Mouse (Mus musculus): ENCODE results near the gene Foxq1. TPM values are rescaled to one million over a fixed set of nuclear protein-coding genes. Genes with fewer than 3 reads are reported as not detected.

Gene Foxq1
- polyA plus RNA-seq, 1 experiment = 2.1 TPM

DNA sequence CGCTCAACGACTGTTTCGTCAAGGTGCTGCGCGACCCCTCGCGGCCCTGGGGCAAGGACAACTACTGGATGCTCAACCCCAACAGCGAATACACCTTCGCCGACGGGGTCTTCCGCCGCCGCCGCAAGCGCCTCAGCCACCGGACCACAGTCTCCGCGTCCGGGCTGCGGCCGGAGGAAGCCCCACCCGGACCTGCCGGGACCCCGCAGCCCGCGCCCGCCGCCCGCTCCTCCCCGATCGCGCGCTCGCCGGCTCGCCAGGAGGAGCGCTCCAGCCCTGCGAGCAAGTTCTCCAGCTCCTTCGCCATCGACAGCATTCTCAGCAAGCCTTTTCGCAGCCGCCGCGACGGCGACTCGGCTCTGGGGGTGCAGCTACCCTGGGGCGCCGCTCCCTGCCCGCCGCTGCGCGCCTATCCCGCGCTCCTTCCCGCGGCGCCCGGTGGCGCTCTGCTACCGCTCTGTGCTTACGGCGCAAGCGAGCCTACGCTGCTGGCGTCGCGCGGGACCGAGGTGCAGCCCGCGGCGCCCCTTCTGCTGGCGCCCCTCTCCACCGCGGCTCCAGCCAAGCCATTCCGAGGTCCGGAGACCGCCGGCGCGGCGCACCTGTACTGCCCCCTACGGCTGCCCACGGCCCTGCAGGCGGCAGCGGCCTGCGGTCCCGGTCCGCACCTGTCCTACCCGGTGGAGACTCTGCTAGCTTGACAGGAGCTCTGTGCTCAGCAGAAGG lies 3.6 kb downstream of the Foxq1 start:
- TF ChIP-seq CTCF (IDR thresholded peaks at IDR 0.05; ENCODE audit: control insufficient read depth, insufficient read depth, insufficient read length) = peak; percentile 91
- no peak for TF ChIP-seq MYOG (IDR thresholded peaks at IDR 0.05; ENCODE audit: control insufficient read depth, extremely low read depth, insufficient read length)
- no peak for TF ChIP-seq FOSL1 (IDR thresholded peaks at IDR 0.05; ENCODE audit: insufficient read depth, low read length, poor library complexity, severe bottlenecking)
- TF ChIP-seq USF1 (IDR thresholded peaks at IDR 0.05; ENCODE audit: low read depth) = no peak
- TF ChIP-seq MYOD1 (IDR thresholded peaks at IDR 0.05; ENCODE audit: control insufficient read depth, insufficient read length, low read depth) = no peak
- no peaks in the 10 kb centered on the region for H3K36me3 ChIP-seq (ENCODE audit: control insufficient read depth, insufficient read depth)
- no peaks in the 10 kb centered on the region for H3K79me3 ChIP-seq (ENCODE audit: low read depth)
- peak overlapping the region; percentile 42 for H3K4me3 ChIP-seq (ENCODE audit: insufficient read depth, poor library complexity, severe bottlenecking)
- H3K79me2 ChIP-seq (ENCODE audit: control insufficient read depth, insufficient read depth) = peaks cover 12% of the 10 kb centered on the region
- peak overlapping the region; percentile 36 for H3ac ChIP-seq (ENCODE audit: control insufficient read depth, insufficient read length, low read depth)
- H3K27me3 ChIP-seq (ENCODE audit: control insufficient read depth, insufficient read depth, insufficient read length) = no peaks in the 10 kb centered on the region

- H3K27me3 ChIP-seq (ENCODE audit: control insufficient read depth, insufficient read depth, insufficient read length) = no peaks in the 10 kb centered on the region
- TF ChIP-seq MAX (IDR thresholded peaks at IDR 0.05) (no peak), CEBPB (IDR thresholded peaks at IDR 0.05; ENCODE audit: low read depth) (no peak), MYOG (IDR thresholded peaks at IDR 0.05; ENCODE audit: control insufficient read depth, extremely low read depth, insufficient read length) (no peak), CTCF (IDR thresholded peaks at IDR 0.05; ENCODE audit: control insufficient read depth, insufficient read depth, insufficient read length) (no peak), MYOD1 (IDR thresholded peaks at IDR 0.05; ENCODE audit: control insufficient read depth, insufficient read length, low read depth) (no peak), FOSL1 (IDR thresholded peaks at IDR 0.05; ENCODE audit: insufficient read depth, low read length, poor library complexity, severe bottlenecking) (no peak), USF1 (IDR thresholded peaks at IDR 0.05; ENCODE audit: low read depth) (no peak)
- H3K36me3 ChIP-seq (ENCODE audit: control insufficient read depth, insufficient read depth) = no peaks in the 10 kb centered on the region
- H3K79me3 ChIP-seq (ENCODE audit: low read depth) = no peaks in the 10 kb centered on the region
- H3ac ChIP-seq (ENCODE audit: control insufficient read depth, insufficient read length, low read depth) = no peak overlapping the region
- H3K4me3 ChIP-seq (ENCODE audit: insufficient read depth, poor library complexity, severe bottlenecking) = no peak overlapping the region
- peaks cover 7% of the 10 kb centered on the region for H3K79me2 ChIP-seq (ENCODE audit: control insufficient read depth, insufficient read depth)
Measured at GRCm38 (mm10) chr13:31564394-31564793, 8.5 kb downstream of the Foxq1 start.

DNA sequence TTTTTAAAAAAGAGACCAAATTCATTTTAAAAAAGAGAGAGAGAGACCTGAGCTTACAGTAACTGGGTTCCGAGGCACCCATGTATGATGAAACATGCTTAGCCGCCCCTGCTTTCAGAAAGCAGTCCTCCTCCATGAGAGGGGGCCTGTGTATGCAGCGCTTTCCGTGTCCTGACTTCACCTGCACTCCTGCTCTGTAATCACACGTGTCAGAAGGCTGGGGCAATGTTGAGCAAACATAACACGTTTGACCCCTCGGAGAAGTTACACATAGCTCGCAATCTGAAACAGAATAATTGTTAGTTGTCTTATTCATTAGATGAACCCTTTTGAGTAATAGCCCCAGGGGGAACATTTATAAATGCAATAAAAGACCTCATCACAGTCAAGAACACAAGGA lies 11.2 kb downstream of the Foxq1 start:
- no peak for TF ChIP-seq CTCF (IDR thresholded peaks at IDR 0.05; ENCODE audit: control insufficient read depth, insufficient read depth, insufficient read length)
- TF ChIP-seq CEBPB (IDR thresholded peaks at IDR 0.05; ENCODE audit: low read depth) = peak; percentile 25
- Histone ChIP-seq H3K36me3 (ENCODE audit: control insufficient read depth, insufficient read depth) (no peaks in the 10 kb centered on the region), H3K79me3 (ENCODE audit: low read depth) (no peaks in the 10 kb centered on the region), H3K79me2 (ENCODE audit: control insufficient read depth, insufficient read depth) (no peaks in the 10 kb centered on the region), H3ac (ENCODE audit: control insufficient read depth, insufficient read length, low read depth) (no peak overlapping the region), H3K4me3 (ENCODE audit: insufficient read depth, poor library complexity, severe bottlenecking) (no peak overlapping the region), H3K27me3 (ENCODE audit: control insufficient read depth, insufficient read depth, insufficient read length) (no peaks in the 10 kb centered on the region)

DNA sequence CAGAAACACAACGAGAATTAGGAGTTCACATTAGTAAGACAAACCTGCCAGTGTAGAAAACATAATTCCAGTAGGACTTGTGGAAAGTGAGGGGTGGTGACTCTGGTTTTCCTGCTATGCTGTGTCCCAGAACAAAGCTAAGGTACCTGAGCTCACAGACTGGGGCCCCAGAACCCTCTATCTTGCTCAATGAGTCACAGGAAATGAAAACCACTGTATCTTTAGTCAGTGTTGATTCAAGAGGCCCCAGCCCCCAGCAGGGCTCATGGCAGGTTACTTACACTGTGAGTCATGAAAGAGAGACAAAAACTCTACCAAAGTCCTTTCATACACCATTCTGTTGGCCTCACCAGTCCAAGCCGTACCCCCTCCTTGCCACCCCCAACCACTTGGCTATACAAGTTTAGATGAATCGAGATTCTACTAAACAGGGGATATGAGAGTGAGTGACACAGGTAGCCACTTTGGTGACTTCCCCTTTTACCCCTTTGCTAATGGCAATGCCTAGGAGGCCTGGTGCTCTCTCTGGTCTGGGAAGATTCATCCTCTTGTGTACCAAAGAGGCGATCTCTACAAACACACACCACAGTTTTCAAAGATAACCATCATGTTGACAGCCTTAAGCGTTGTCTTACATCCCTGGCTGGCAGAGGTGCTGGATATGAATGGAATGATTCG lies 11.8 kb downstream of the Foxq1 start:
- H3K27me3 ChIP-seq (ENCODE audit: control insufficient read depth, insufficient read depth, insufficient read length) = no peaks in the 10 kb centered on the region
- H3ac ChIP-seq (ENCODE audit: control insufficient read depth, insufficient read length, low read depth) = no peak overlapping the region

GRCm38 (mm10) chr13:31572806-31573508 lies 17.0 kb downstream of the Foxq1 start:
- no peaks in the 10 kb centered on the region for H3K36me3 ChIP-seq (ENCODE audit: control insufficient read depth, insufficient read depth)
- no peak overlapping the region for H3K4me3 ChIP-seq (ENCODE audit: insufficient read depth, poor library complexity, severe bottlenecking)
- H3K79me2 ChIP-seq (ENCODE audit: control insufficient read depth, insufficient read depth) = no peaks in the 10 kb centered on the region
- no peaks in the 10 kb centered on the region for H3K27me3 ChIP-seq (ENCODE audit: control insufficient read depth, insufficient read depth, insufficient read length)
- no peak overlapping the region for H3ac ChIP-seq (ENCODE audit: control insufficient read depth, insufficient read length, low read depth)
- no peaks in the 10 kb centered on the region for H3K79me3 ChIP-seq (ENCODE audit: low read depth)
- no peak for TF ChIP-seq USF1 (IDR thresholded peaks at IDR 0.05; ENCODE audit: low read depth)
- TF ChIP-seq CTCF (IDR thresholded peaks at IDR 0.05; ENCODE audit: control insufficient read depth, insufficient read depth, insufficient read length) = no peak
- no peak for TF ChIP-seq MAX (IDR thresholded peaks at IDR 0.05)
- no peak for TF ChIP-seq CEBPB (IDR thresholded peaks at IDR 0.05; ENCODE audit: low read depth)
- TF ChIP-seq MYOG (IDR thresholded peaks at IDR 0.05; ENCODE audit: control insufficient read depth, extremely low read depth, insufficient read length) = no peak
- no peak for TF ChIP-seq MYOD1 (IDR thresholded peaks at IDR 0.05; ENCODE audit: control insufficient read depth, insufficient read length, low read depth)
- no peak for TF ChIP-seq FOSL1 (IDR thresholded peaks at IDR 0.05; ENCODE audit: insufficient read depth, low read length, poor library complexity, severe bottlenecking)

More for the DNA sequence above, 11.8 kb downstream of the Foxq1 start:
- Histone ChIP-seq H3K4me3 (ENCODE audit: insufficient read depth, poor library complexity, severe bottlenecking) (no peak overlapping the region), H3K79me2 (ENCODE audit: control insufficient read depth, insufficient read depth) (no peaks in the 10 kb centered on the region), H3K79me3 (ENCODE audit: low read depth) (no peaks in the 10 kb centered on the region), H3K36me3 (ENCODE audit: control insufficient read depth, insufficient read depth) (no peaks in the 10 kb centered on the region)
- TF ChIP-seq MYOG (IDR thresholded peaks at IDR 0.05; ENCODE audit: control insufficient read depth, extremely low read depth, insufficient read length) (no peak), CEBPB (IDR thresholded peaks at IDR 0.05; ENCODE audit: low read depth) (peak; percentile 23), MYOD1 (IDR thresholded peaks at IDR 0.05; ENCODE audit: control insufficient read depth, insufficient read length, low read depth) (peak; percentile 35), MAX (IDR thresholded peaks at IDR 0.05) (no peak), FOSL1 (IDR thresholded peaks at IDR 0.05; ENCODE audit: insufficient read depth, low read length, poor library complexity, severe bottlenecking) (peak; percentile 93)
